ENCODE assay signal across 13 mouse cellular contexts in genomic region chr2:172663681-172664080, GRCm38 (mm10).
DNase-seq lines count a peak whose midpoint lies in the region; ATAC-seq and TF ChIP-seq lines count a peak whose summit lies in the region.
"Had no signal": no experiment of that assay in that cellular context is flagged by ENCODE, and none has a peak within 500 bp of the region (broad histone marks: within the 10 kb centered on the region; RNA-seq: fewer than 3 reads in every experiment).

No protein-coding gene starts in this region.

- H3K36me3 ChIP-seq in neural tube, embryonic 12.5 days = no peaks in the 10 kb centered on the region
- no peaks in the 10 kb centered on the region for H3K36me3 ChIP-seq in neural tube, embryonic 15.5 days
- H3K36me3 ChIP-seq in limb, embryonic 12.5 days = no peaks in the 10 kb centered on the region
- H3K36me3 ChIP-seq: embryonic facial prominence, embryonic 15.5 days had no signal

- WGBS in neural tube, embryonic 12.5 days = 5% methylated on average over 6 of the region's 6 CpGs
- 6% methylated on average over 6 of the region's 6 CpGs for WGBS in neural tube, embryonic 15.5 days
- 5% methylated on average over 6 of the region's 6 CpGs for WGBS in limb, embryonic 12.5 days

- no peak overlapping the region for H3K9ac ChIP-seq in neural tube, embryonic 12.5 days
- no peak overlapping the region for H3K9ac ChIP-seq in neural tube, embryonic 15.5 days (replicated peaks)
- no peak overlapping the region for H3K9ac ChIP-seq in limb, embryonic 12.5 days (replicated peaks)
- H3K9ac ChIP-seq: embryonic facial prominence, embryonic 15.5 days; lung, embryonic 14.5 days had no signal

- H3K27ac ChIP-seq in gastrocnemius, adult 2 months = no peak overlapping the region
- no peak overlapping the region for H3K27ac ChIP-seq in neural tube, embryonic 12.5 days
- H3K27ac ChIP-seq in neural tube, embryonic 15.5 days (replicated peaks) = no peak overlapping the region
- no peak overlapping the region for H3K27ac ChIP-seq in limb, embryonic 12.5 days
- H3K27ac ChIP-seq: embryonic facial prominence, embryonic 15.5 days had no signal

- H3K4me3 ChIP-seq in gastrocnemius, adult 2 months = no peak overlapping the region
- H3K4me3 ChIP-seq in neural tube, embryonic 12.5 days = no peak overlapping the region
- H3K4me3 ChIP-seq in neural tube, embryonic 15.5 days (replicated peaks) = no peak overlapping the region
- no peak overlapping the region for H3K4me3 ChIP-seq in limb, embryonic 12.5 days (replicated peaks)
- H3K4me3 ChIP-seq: embryonic facial prominence, embryonic 15.5 days had no signal

- peaks cover 45% of the 10 kb centered on the region for H3K27me3 ChIP-seq in neural tube, embryonic 12.5 days (replicated peaks)
- H3K27me3 ChIP-seq in neural tube, embryonic 15.5 days (replicated peaks) = peaks cover 37% of the 10 kb centered on the region
- peaks cover 15% of the 10 kb centered on the region for H3K27me3 ChIP-seq in limb, embryonic 12.5 days

- DNase-seq in gastrocnemius, adult 2 months = peak; percentile 8
- no peak for DNase-seq in gastrocnemius, postnatal 36 days
- DNase-seq in spleen, adult 12 weeks (ENCODE audit: low spot score) = no peak
- DNase-seq in layer of hippocampus, postnatal 10 days (ENCODE audit: low spot score in 2 of 2) = no peak
- DNase-seq: cerebellum, adult 8-10 months; kidney, adult 8-10 months; liver; lung, embryonic 14.5 days had no signal

- H3K4me1 ChIP-seq in neural tube, embryonic 12.5 days = peaks cover 5% of the 10 kb centered on the region; the same call in 1 of the 2 replicates
- H3K4me1 ChIP-seq in neural tube, embryonic 15.5 days = peaks cover 10% of the 10 kb centered on the region; the same call in 1 of the 2 replicates
- H3K4me1 ChIP-seq in limb, embryonic 12.5 days (replicated peaks) = peaks cover 34% of the 10 kb centered on the region

- no peak for TF ChIP-seq CTCF in gastrocnemius, adult 2 months (IDR thresholded peaks at IDR 0.05)

- H3K4me2 ChIP-seq in neural tube, embryonic 12.5 days (replicated peaks) = peak overlapping the region; percentile 38
- no peak overlapping the region for H3K4me2 ChIP-seq in neural tube, embryonic 15.5 days
- H3K4me2 ChIP-seq in limb, embryonic 12.5 days = peak overlapping the region; percentile 42
- H3K4me2 ChIP-seq: embryonic facial prominence, embryonic 15.5 days; lung, embryonic 14.5 days had no signal

- intact Hi-C loops in gastrocnemius, adult 2 months (cut with DNase I) = no loop called here
- intact Hi-C loops in gastrocnemius, postnatal 36 days (cut with DNase I) = no loop called here

- 0 out of 2 replicates have a peak, but pooled peaks have one; percentile 71 for ATAC-seq in neural tube, embryonic 12.5 days (ENCODE audit: low FRiP score, low read depth)
- ATAC-seq in neural tube, embryonic 15.5 days (ENCODE audit: low FRiP score) = no peak
- ATAC-seq in limb, embryonic 12.5 days (ENCODE audit: insufficient number of reproducible peaks, insufficient read depth, low FRiP score, low TSS enrichment, low read depth) = no peak
- ATAC-seq in megakaryocyte-erythroid progenitor cell, adult 5-6 weeks (replicated peaks; ENCODE audit: low FRiP score, low TSS enrichment, poor library complexity, severe bottlenecking) = no peak

- no peaks in the 10 kb centered on the region for H3K9me3 ChIP-seq in neural tube, embryonic 12.5 days
- no peaks in the 10 kb centered on the region for H3K9me3 ChIP-seq in neural tube, embryonic 15.5 days (replicated peaks)
- H3K9me3 ChIP-seq in limb, embryonic 12.5 days = peaks cover 12% of the 10 kb centered on the region; the same call in 1 of the 2 replicates
- H3K9me3 ChIP-seq: embryonic facial prominence, embryonic 15.5 days had no signal
